Mouse (Mus musculus) heart, adult 11 months (tissue): ENCODE results near the gene Hebp2.

Experiments
- DNase-seq: peaks from one replicate; pipeline ENCODE4 v3.0.0; 2022

The Hebp2 gene

DNA sequence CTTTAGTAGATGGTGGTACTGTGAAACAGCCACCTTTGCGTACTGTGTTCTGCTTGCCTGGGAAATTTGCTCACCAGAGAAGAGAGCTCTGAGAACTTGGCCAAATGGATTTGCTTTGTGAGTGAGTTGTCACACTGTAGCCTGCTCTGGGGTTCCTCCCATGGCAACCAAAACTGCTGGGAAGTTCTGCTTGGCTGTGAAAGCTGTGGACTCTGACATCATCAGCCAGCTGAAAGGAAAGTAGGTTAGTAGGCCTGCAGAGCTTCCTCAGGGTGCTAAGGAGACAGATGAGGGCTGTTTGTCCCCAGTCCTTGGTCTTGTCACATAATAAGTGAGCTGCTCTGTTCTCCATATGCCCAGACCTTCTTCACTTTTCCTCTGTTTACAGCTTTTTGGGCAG, 37.3 kb downstream of the Hebp2 start:
- DNase-seq: peak; percentile 91

DNA sequence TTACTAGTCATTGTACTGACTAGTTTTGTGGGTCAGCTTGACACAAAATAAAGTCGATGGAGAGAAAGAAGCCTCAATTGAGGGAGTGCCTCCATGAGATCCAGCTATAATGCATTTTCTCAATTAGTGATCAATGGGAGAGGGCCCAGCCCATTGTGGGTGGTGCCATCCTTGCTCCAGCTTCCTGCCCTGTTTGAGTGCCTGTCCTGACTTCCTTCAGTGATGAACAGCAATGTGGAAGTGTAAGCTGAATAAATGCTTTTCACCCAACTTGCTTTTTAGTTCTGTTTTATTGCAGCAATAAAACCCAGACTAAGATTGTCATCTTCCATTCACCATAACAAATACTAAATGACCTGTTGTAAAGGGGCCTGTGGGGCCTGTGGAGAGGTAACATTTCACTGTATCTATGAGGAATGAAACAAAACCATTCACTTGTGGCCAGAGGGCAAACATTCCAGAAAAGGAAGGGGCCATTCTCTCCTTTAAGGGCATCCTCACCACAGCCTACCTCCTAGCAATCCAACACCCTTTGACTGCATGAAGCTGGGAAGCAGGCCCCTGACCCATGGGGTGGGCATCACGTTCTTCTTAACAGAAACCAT, 37.9 kb downstream of the Hebp2 start:
- DNase-seq: peak; percentile 27

DNA sequence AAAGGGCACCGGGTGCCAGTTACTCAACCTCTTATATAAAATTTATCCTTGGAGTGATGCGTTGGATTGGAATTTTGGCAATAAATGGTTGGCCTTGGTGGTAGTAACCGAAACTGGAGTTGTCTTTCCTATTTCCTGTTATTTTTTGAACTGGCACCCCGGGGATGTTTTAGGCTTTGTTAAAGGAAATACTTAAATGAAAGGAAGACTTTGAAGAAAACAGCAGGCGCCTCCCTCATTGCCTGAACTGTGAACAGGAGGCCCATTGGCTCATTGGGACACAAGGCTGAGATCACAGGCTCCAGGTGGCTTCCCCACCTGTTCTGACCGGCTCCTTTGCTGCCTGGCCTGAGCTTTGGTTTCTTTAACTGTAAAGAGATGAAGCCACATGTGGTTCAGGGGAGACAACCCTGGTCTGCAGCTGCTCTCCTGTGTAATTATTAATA, 39.4 kb downstream of the Hebp2 start:
- peak; percentile 53 for DNase-seq

DNA sequence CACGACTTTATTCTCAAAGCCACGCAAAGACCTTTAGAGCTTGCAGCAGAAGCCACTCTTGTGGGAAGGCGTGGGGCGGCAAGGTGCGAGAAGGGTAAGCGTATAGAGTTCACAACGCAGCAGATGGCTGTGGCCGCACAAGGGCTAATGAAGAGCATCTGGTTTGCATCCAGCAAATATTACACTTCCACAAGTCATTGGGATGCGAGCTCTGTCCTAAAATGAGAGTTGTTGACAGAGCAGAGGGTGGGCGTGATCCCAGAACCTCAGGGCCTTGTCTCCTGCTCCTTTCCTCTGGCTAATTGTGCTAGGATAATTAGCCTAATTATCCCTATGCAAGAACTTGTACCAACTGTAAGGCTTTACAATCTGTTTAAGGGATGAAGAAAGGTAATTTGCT, 40.2 kb downstream of the Hebp2 start:
- no peak for DNase-seq

DNA sequence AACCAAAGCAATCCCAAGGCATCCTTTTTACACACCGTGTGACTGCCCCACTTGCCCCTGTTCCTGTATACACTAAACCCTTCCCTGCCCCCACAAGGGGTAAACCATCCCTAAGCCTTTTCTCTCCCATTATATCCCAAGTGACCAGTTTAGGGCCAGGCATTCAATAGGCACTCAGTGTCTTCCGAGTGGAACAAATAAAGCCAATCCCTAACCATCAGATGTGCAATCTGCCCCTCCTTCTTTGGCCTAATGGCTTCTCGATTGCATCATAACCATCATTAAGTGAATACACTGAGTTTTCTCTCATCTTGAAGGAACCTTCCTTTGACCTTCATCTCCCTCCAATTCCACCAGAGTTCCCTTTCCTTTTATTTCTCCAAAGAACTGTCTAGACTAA, 43.9 kb downstream of the Hebp2 start:
- peak; percentile 70 for DNase-seq

DNA sequence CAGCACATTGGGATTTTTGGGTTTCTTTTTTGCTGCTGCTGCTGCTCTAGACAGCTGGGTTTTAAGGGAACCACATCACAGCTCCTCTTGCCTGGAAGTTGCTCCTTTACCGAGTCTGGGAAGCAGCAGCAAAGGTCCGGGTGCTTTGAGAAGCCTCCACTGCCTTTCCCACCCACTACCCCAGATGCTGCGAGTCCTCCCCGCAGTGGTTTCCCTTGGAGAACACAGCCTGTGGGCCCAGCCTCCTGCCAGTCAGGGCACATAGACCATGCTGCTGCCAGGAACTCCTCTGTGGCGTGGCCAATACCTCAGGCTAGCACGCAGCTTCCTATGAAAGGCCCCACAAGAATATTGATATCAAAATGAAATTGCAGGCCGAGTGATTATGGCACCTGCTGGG, 48.8 kb downstream of the Hebp2 start:
- DNase-seq: peak; percentile 74

DNA sequence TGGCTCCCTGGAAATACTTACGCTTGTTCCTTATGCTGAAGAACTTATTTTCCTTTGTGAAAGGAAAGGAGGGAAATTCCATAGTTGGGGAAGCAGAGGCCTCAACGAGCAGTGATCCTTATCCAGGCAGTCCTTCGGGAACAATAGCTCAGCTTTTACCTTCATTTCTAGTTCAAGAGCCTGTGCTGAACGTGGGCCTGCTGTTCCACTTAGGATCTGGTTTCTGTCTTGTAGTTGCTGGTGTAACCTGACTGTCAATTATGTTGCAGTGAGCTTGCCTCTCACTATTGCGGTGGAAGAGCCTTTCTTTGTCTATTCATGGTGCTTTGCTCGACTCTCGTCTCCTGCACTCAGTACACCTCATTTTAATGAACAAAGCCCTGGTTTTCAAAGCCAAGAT, 51.6 kb downstream of the Hebp2 start:
- peak; percentile 17 for DNase-seq

DNA sequence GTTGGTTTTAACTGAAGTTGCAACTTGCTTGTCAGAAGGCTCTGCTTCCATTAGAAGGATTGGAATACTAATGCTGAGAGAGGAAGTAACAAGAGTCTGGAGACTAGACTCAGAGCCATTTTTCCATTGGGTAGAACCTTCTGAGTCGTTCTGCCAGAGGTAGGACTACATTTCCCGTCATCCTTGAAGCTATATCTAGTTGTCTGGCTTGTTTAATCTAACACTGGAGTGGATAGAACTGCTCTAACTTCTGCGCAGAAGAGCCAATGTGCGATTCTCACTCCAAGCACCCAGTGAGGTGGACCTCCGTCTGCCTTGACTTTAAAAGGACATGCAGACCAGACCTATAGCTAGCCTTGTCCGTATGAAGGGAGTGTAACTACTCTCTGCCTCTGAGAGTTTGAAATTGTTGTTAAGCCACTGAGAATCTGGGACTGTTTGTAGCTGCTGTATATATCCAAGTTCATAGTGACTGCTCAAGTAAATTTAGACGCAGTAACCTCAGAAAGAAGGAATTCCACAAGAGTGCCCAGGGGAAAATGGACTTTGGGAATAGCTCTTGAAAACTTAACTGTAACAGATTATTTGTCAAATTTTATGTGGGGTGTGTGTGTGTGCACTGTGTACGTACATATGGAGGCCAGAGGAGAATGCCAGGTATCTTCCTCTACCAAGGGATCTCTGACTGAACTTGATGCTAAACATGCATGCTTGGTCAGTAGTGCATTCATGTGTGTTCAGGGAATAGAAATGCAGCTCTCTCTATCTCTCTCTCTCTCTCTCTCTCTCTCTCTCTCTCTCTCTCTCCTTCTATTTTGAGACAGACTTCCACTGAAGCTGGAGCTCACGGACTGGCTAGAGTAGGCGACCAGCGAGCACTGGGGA, 52.6 kb downstream of the Hebp2 start:
- peak; percentile 60 for DNase-seq

DNA sequence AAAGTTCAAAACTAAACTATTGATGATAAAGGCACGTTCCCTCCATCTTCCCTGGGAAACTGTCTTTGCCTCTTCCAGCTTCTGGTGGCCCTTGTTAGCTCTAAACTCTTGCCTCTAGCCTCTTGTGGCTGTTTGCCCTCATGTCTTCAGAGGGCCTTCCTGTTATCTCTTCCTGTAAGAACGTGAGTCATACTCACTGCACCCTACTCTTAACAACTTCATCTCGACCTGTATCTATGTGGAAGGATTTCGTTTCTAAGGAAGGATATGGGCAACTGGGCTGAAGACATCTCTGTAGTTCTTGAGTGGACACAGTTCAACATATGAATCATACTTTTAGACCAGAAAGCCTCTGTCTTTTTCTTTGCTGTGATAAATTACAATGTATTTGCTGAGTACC, 53.9 kb downstream of the Hebp2 start:
- DNase-seq: peak; percentile 21

DNA sequence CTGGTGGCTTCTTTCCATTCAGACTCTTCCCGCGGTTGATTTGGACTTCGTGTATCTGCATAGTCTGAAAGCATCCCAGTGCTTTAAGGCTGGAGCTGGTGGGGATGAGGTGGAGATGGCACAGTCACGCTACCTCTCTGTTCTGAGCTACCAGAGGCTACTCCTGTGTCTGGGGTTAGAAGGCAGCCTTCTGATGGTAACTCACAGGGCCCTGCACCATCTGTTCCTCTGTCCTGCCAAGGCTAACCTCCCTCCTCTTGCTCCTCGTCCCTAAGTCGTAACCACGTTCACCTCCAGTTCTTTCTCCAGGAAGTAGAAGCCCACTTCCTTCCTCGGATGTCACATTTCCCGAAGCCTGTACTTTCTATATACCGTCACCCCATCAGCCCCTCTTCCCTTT, 55.9 kb downstream of the Hebp2 start:
- peak; percentile 68 for DNase-seq
